16 mouse cellular contexts compared by ENCODE assay signal in the genomic region with DNA sequence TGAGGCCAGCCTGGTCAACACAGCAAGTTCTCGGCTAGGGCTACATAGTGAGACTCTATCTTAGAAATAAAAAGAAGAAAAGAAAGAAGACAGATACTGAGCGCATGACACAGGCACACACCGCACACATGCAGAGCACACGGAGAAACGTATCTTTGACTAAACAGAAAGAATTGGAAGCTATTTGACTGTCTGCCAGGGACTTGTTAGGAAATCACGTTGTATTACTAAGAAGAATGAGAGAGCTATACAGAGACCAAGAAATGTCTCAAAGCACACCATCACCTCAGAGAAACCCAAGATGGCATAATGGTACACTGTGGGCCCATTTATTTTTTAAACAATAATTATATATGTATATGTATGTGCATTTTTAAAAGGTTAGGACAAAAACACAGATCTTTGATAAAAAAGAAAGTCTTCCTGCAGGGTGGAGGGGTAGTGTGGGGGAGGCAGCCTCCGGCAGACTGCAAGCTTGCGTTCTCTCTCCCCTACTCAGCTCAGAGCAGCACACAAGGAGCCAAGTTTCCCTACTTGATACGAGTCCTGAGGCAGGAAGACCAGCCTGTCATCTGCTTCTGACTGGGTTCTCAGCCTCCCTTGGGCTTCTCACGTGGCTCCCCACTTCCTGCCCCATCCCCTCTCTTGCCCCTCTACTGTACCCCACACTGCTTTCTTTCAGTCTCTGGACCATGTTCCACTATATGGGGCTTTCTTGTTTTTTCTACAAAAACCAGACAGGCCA.
A peak's percentile ranks its signal among the peaks of the same experiment; 100 is the strongest.
DNase-seq lines count a peak whose midpoint lies in the region; ATAC-seq lines count a peak whose summit lies in the region.
"Had no signal": no experiment of that assay in that cellular context is flagged by ENCODE, and none has a peak within 500 bp of the region (broad histone marks: within the 10 kb centered on the region; RNA-seq: fewer than 3 reads in every experiment).

No protein-coding gene starts in this region.

- no peaks in the 10 kb centered on the region for H3K36me3 ChIP-seq in limb, embryonic 12.5 days
- no peaks in the 10 kb centered on the region for H3K36me3 ChIP-seq in limb, embryonic 10.5 days
- H3K36me3 ChIP-seq in kidney, embryonic 16.5 days (ENCODE audit: insufficient read depth, low read length): no peaks in the 10 kb centered on the region
- H3K36me3 ChIP-seq: kidney, embryonic 15.5 days; limb, embryonic 15.5 days; midbrain, embryonic 12.5 days; stomach, embryonic 15.5 days had no signal

- H3K27ac ChIP-seq in limb, embryonic 12.5 days: no peak overlapping the region
- H3K27ac ChIP-seq in limb, embryonic 10.5 days: no peak overlapping the region
- H3K27ac ChIP-seq in kidney, embryonic 16.5 days (ENCODE audit: low read length): no peak overlapping the region
- H3K27ac ChIP-seq: heart, adult 2 months; kidney, embryonic 15.5 days; limb, embryonic 15.5 days; midbrain, embryonic 12.5 days; stomach, embryonic 15.5 days had no signal

- no peak overlapping the region for H3K4me2 ChIP-seq in limb, embryonic 12.5 days
- no peak overlapping the region for H3K4me2 ChIP-seq in kidney, embryonic 16.5 days (replicated peaks; ENCODE audit: low read depth, low read length)
- H3K4me2 ChIP-seq: kidney, embryonic 15.5 days; limb, embryonic 15.5 days; midbrain, embryonic 12.5 days; stomach, embryonic 15.5 days had no signal

- intact Hi-C loops in gastrocnemius, postnatal 36 days (cut with DNase I): no loop called here

- no peak for ATAC-seq in limb, embryonic 12.5 days (ENCODE audit: insufficient number of reproducible peaks, insufficient read depth, low FRiP score, low TSS enrichment, low read depth)
- no peak for ATAC-seq in kidney, embryonic 16.5 days (ENCODE audit: low FRiP score, low TSS enrichment)
- ATAC-seq: Patski had no signal

- peak overlapping the region; percentile 2; the same call in 1 of the 2 replicates for H3K9ac ChIP-seq in limb, embryonic 12.5 days (replicated peaks)
- no peak overlapping the region for H3K9ac ChIP-seq in kidney, embryonic 16.5 days (replicated peaks; ENCODE audit: low read length)
- H3K9ac ChIP-seq: kidney, embryonic 15.5 days; limb, embryonic 15.5 days; midbrain, embryonic 12.5 days; stomach, embryonic 15.5 days had no signal

- no peaks in the 10 kb centered on the region for H3K27me3 ChIP-seq in limb, embryonic 12.5 days
- H3K27me3 ChIP-seq in limb, embryonic 10.5 days (ENCODE audit: low read depth, poor library complexity, severe bottlenecking): no peaks in the 10 kb centered on the region
- H3K27me3 ChIP-seq in kidney, embryonic 16.5 days (ENCODE audit: insufficient read depth, low read length): no peaks in the 10 kb centered on the region
- H3K27me3 ChIP-seq: kidney, embryonic 15.5 days; limb, embryonic 15.5 days; stomach, embryonic 15.5 days had no signal

- DNase-seq in limb, embryonic 10.5 days (ENCODE audit: low spot score): no peak
- peak; percentile 75 for DNase-seq in NIH3T3 (ENCODE audit: low read depth)
- peak; percentile 57 for DNase-seq in brain, adult 2 months (ENCODE audit: low read depth, low spot score)
- DNase-seq in thymus, postnatal 0 days (ENCODE audit: low spot score): peak; percentile 59
- DNase-seq in gastrocnemius, postnatal 36 days: no peak
- DNase-seq: cerebellum, adult 8-10 months; embryo, embryonic 11 days; heart, adult 2 months; heart, postnatal 14 days had no signal

- no peaks in the 10 kb centered on the region for H3K9me3 ChIP-seq in limb, embryonic 12.5 days
- no peaks in the 10 kb centered on the region for H3K9me3 ChIP-seq in limb, embryonic 10.5 days (replicated peaks)
- H3K9me3 ChIP-seq in kidney, embryonic 16.5 days (ENCODE audit: low read length): no peaks in the 10 kb centered on the region
- H3K9me3 ChIP-seq: kidney, embryonic 15.5 days; limb, embryonic 15.5 days; midbrain, embryonic 12.5 days; stomach, embryonic 15.5 days had no signal

- no peak overlapping the region for H3K4me3 ChIP-seq in limb, embryonic 12.5 days (replicated peaks)
- no peak overlapping the region for H3K4me3 ChIP-seq in limb, embryonic 10.5 days
- H3K4me3 ChIP-seq in kidney, embryonic 16.5 days (ENCODE audit: low read length): no peak overlapping the region
- H3K4me3 ChIP-seq: heart, adult 2 months; kidney, embryonic 15.5 days; limb, embryonic 15.5 days; midbrain, embryonic 12.5 days; stomach, embryonic 15.5 days had no signal

- peaks cover 11% of the 10 kb centered on the region for H3K4me1 ChIP-seq in limb, embryonic 12.5 days (replicated peaks)
- peaks cover 11% of the 10 kb centered on the region; the same call in 1 of the 2 replicates for H3K4me1 ChIP-seq in limb, embryonic 10.5 days
- H3K4me1 ChIP-seq in kidney, embryonic 16.5 days (ENCODE audit: insufficient read depth, low read length): no peaks in the 10 kb centered on the region
- H3K4me1 ChIP-seq: midbrain, embryonic 12.5 days; stomach, embryonic 15.5 days had no signal

- WGBS in limb, embryonic 12.5 days: 76% methylated on average over 10 of the region's 10 CpGs
- 78% methylated on average over 10 of the region's 10 CpGs for WGBS in limb, embryonic 10.5 days
- WGBS in kidney, embryonic 16.5 days: 66% methylated on average over 10 of the region's 10 CpGs

Comparison
In these comparisons a context has a peak if more than half of its experiments do, and no peak if none do; other contexts are left out.
1. DNase-seq: peak in NIH3T3 (single experiment), brain, adult 2 months (single experiment) and thymus, postnatal 0 days (single experiment); none in limb, embryonic 10.5 days (single experiment) and gastrocnemius, postnatal 36 days (0 of 2).